Mouse (Mus musculus): ENCODE measurements around the gene Tbxa2r.

GRCm38 (mm10) chr10:81360721-81361120, 32.2 kb downstream of the Tbxa2r start:
- TF ChIP-seq MAX (IDR thresholded peaks at IDR 0.05; ENCODE audit: low read length) (no peak), CTCF (conservative IDR thresholded peaks at IDR 0.05 in 1 of 2, IDR thresholded peaks at IDR 0.05 in 1 of 2; ENCODE audit: low read depth in 2 of 2, low read length in 2 of 2) (no peak), CHD2 (IDR thresholded peaks at IDR 0.05; ENCODE audit: low read length) (no peak), CHD1 (IDR thresholded peaks at IDR 0.05; ENCODE audit: low read depth, low read length) (no peak), SIN3A (IDR thresholded peaks at IDR 0.05; ENCODE audit: low read length) (no peak), TBP (conservative IDR thresholded peaks at IDR 0.05; ENCODE audit: low read depth, low read length) (no peak), USF1 (IDR thresholded peaks at IDR 0.05; ENCODE audit: low read depth, low read length) (no peak)
